Mouse (Mus musculus) ES-E14 (cell line): ENCODE measurements around the gene Syngap1. TPM values are rescaled to one million over a fixed set of nuclear protein-coding genes. Genes with fewer than 3 reads are reported as not detected.
A peak's percentile ranks its signal among the peaks of the same experiment; 100 is the strongest.

Experiments
- DNase-seq: peaks from one replicate; pipeline ENCODE4 v3.0.0-alpha.2; 2013; ENCODE audit warnings: low read depth, low spot score
- H3K27ac ChIP-seq: 2 replicates; pipeline ENCODE4 v1.5.1; 2012; ENCODE audit warnings: low read depth, mild to moderate bottlenecking, low read length, moderate library complexity, mixed read lengths; ENCODE audit not compliant: poor library complexity, insufficient read depth, severe bottlenecking
- H3K36me3 ChIP-seq: 2 replicates; pipeline ENCODE4 v1.6.1; 2012; ENCODE audit warnings: mild to moderate bottlenecking, low read length, moderate library complexity, mixed read lengths; ENCODE audit not compliant: control insufficient read depth, poor library complexity, insufficient read depth, severe bottlenecking
- H3K4me1 ChIP-seq, 2 experiments: fragments of 150-350 bp in 1 of 2; sonication (generic) in 1 of 2; 2 replicates each; pipeline ENCODE4 v1.6.1; 2012; ENCODE audit warnings: low read length in 2 of 2, mild to moderate bottlenecking in 1 of 2, mixed read lengths in 1 of 2; ENCODE audit not compliant: control insufficient read depth in 2 of 2, insufficient read depth in 2 of 2, poor library complexity in 1 of 2
- H3K4me3 ChIP-seq, 2 experiments: fragments of 150-350 bp in 1 of 2; sonication (generic) in 1 of 2; 2 replicates each; pipeline ENCODE4 v1.5.1; 2012; ENCODE audit warnings: low read length in 2 of 2, low read depth in 1 of 2, mild to moderate bottlenecking in 1 of 2, mixed read lengths in 1 of 2; ENCODE audit not compliant: insufficient read depth in 1 of 2, poor library complexity in 1 of 2, severe bottlenecking in 1 of 2
- H3K9ac ChIP-seq: 2 replicates; pipeline ENCODE4 v1.6.1; 2012; ENCODE audit warnings: low read depth, mild to moderate bottlenecking, low read length, mixed read lengths; ENCODE audit not compliant: poor library complexity, insufficient read depth, severe bottlenecking
- H3K9me3 ChIP-seq: fragments of 150-350 bp; sonication (generic); 2 replicates; pipeline ENCODE4 v1.6.1; 2012; ENCODE audit warnings: low read depth, mild to moderate bottlenecking, low read length; ENCODE audit not compliant: control insufficient read depth, insufficient read depth
- CHD2 ChIP-seq: IDR thresholded peaks from 2 replicates; pipeline ENCODE4 v1.6.1; 2014; ENCODE audit warnings: mild to moderate bottlenecking, low read depth, low read length, inconsistent platforms
- HCFC1 ChIP-seq: IDR thresholded peaks from 2 replicates; pipeline ENCODE4 v1.6.1; 2012; ENCODE audit warnings: low read length, inconsistent platforms, borderline replicate concordance; ENCODE audit not compliant: insufficient read depth
- MAFK ChIP-seq: IDR thresholded peaks from 2 replicates; pipeline ENCODE4 v1.6.1; 2014; ENCODE audit warnings: mild to moderate bottlenecking, low read depth, low read length, inconsistent platforms; ENCODE audit not compliant: insufficient read depth
- ZC3H11A ChIP-seq: IDR thresholded peaks from 2 replicates; pipeline ENCODE4 v1.6.1; 2012; ENCODE audit warnings: low read depth, mild to moderate bottlenecking, inconsistent platforms, low read length, borderline replicate concordance
- ZNF384 ChIP-seq: IDR thresholded peaks from 2 replicates; pipeline ENCODE4 v1.6.1; 2012; ENCODE audit warnings: low read depth, low read length, inconsistent platforms
- in situ Hi-C, 2 experiments: fragments of 600-800 bp; cut with MboI; formaldehyde crosslinking; loops; one replicate each; pipeline ENCODE4 v1.15.1; 2025; ENCODE audit warnings: low sequenced_read_pairs in 2 of 2, inconsistent platforms in 1 of 2; ENCODE audit not compliant: unreplicated experiment in 2 of 2
- total RNA-seq: library from RNA; depleted of rRNA; stranded (reverse); fragments of 300-350 nt; gene quantifications from 2 replicates; pipeline ENCODE4 v1.2.3, GENCODE M21; 2012

The Syngap1 gene
- total RNA-seq, 1 experiment = 6.6 TPM

- in situ Hi-C loops = no loop called here
- H3K36me3 ChIP-seq = peaks cover 30% of the 10 kb centered on the region; the same call in 1 of the 2 replicates
- H3K9me3 ChIP-seq = no peaks in the 10 kb centered on the region
- peak; percentile 98 for DNase-seq
- TF ChIP-seq ZNF384 (peak; percentile 70), CHD2 (0 out of 2 replicates have a peak, but pooled peaks have one; percentile 14), ZC3H11A (no peak), HCFC1 (peak; percentile 40; the same call in 1 of the 2 replicates), MAFK (no peak)
- peaks cover 2 to 11% of the 10 kb centered on the region in 2 experiments; a peak in 3 of 4 replicates for H3K4me1 ChIP-seq
- H3K4me3 ChIP-seq = peak within 1 kb of the TSS; percentile 75 to 76
- H3K9ac ChIP-seq = peak within 1 kb of the TSS; percentile 75
- peak within 1 kb of the TSS; percentile 72 for H3K27ac ChIP-seq
Measured at GRCm38 (mm10) chr17:26939178-26939972, 1.7 kb upstream of the Syngap1 start, which contains the start of gene Cuta. Cuta (minus strand) TSS chr17:26939569.

GRCm38 (mm10) chr17:26939973-26940300 is 1.1 kb upstream of the Syngap1 start:
- peaks cover 2 to 14% of the 10 kb centered on the region in 2 experiments; a peak in 3 of 4 replicates for H3K4me1 ChIP-seq
- peak overlapping the region; percentile 75 to 76 for H3K4me3 ChIP-seq
- peak overlapping the region; percentile 72 for H3K27ac ChIP-seq
- TF ChIP-seq HCFC1 = no peak
- no peak for TF ChIP-seq ZNF384
- no peak for TF ChIP-seq MAFK
- no peak for TF ChIP-seq CHD2
- no peak for TF ChIP-seq ZC3H11A
- in situ Hi-C loops = no loop called here
- no peaks in the 10 kb centered on the region for H3K9me3 ChIP-seq
- no peak for DNase-seq
- peak overlapping the region; percentile 75 for H3K9ac ChIP-seq
- peaks cover 24% of the 10 kb centered on the region; the same call in 1 of the 2 replicates for H3K36me3 ChIP-seq

- no peak for DNase-seq
- Histone ChIP-seq H3K4me3 (peak overlapping the region; percentile 43 to 56; a peak in 3 of 4 replicates), H3K4me1 (peaks cover 2 to 17% of the 10 kb centered on the region in 2 experiments; a peak in 3 of 4 replicates), H3K9me3 (no peaks in the 10 kb centered on the region), H3K9ac (peak overlapping the region; percentile 31; the same call in 1 of the 2 replicates), H3K27ac (no peak overlapping the region), H3K36me3 (peaks cover 7% of the 10 kb centered on the region; the same call in 1 of the 2 replicates)
- in situ Hi-C loops = no loop called here
- TF ChIP-seq ZC3H11A (no peak), MAFK (no peak), HCFC1 (no peak), ZNF384 (no peak), CHD2 (no peak)
Measured at GRCm38 (mm10) chr17:26941841-26942570, 953 bp downstream of the Syngap1 start.

GRCm38 (mm10) chr17:26945824-26946495 is 4.9 kb downstream of the Syngap1 start:
- TF ChIP-seq HCFC1 (no peak), CHD2 (no peak), ZNF384 (no peak), MAFK (no peak), ZC3H11A (no peak)
- no peaks in the 10 kb centered on the region for H3K9me3 ChIP-seq
- H3K4me3 ChIP-seq = peak overlapping the region; percentile 53 to 65
- no peaks in the 10 kb centered on the region for H3K36me3 ChIP-seq
- H3K4me1 ChIP-seq = peaks cover 0 to 22% of the 10 kb centered on the region in 2 experiments; a peak in 2 of 4 replicates
- in situ Hi-C loops = no loop called here
- DNase-seq = no peak
- no peak overlapping the region for H3K27ac ChIP-seq
- H3K9ac ChIP-seq = peak overlapping the region; percentile 74
